Mouse (Mus musculus) brain, embryonic 14.5 days (tissue): ENCODE results near the gene Zfp648.

Experiments
- CTCF ChIP-seq: fragments of 200-500 bp; IDR thresholded peaks from 2 replicates; pipeline ENCODE4 v1.5.1; 2012; ENCODE audit warnings: inconsistent platforms, mild to moderate bottlenecking, moderate library complexity, borderline replicate concordance; ENCODE audit not compliant: insufficient read depth, insufficient read length; ENCODE audit errors: extremely low read depth
- POLR2A ChIP-seq: fragments of 200-500 bp; IDR thresholded peaks from 2 replicates; pipeline ENCODE4 v1.6.1; 2012; ENCODE audit warnings: mild to moderate bottlenecking, inconsistent platforms, borderline replicate concordance; ENCODE audit not compliant: poor library complexity, insufficient read depth, insufficient read length, severe bottlenecking; ENCODE audit errors: extremely low read depth

DNA sequence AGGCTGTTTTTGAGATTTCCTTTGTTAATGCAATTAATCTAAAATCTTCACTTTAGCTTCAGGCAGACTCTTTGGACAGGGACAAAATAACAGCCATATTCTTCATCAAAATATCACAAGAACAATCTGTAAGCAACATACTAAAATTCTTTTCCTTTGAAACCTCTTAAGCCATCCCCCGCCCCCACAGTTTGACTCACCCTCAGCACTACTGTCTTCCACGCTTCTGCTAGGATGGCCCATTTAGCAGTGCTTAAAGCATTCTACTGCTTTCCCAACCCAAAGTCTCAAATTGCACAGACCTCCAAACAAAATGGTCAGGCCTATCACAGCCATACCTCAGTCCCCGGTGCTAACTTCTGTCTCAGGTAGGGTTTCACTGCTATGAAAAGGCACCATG, 19.6 kb downstream of the Zfp648 start:
- TF ChIP-seq CTCF (no peak), POLR2A (no peak)
